8 mouse cellular contexts compared by ENCODE assay signal in genomic region chr2:31762155-31762554, GRCm38 (mm10). TPM values are rescaled to one million over a fixed set of nuclear protein-coding genes. Genes with fewer than 3 reads are reported as not detected.
A peak's percentile ranks its signal among the peaks of the same experiment; 100 is the strongest.
DNase-seq lines count a peak whose midpoint lies in the region; ATAC-seq lines count a peak whose summit lies in the region.
"Had no signal": no experiment of that assay in that cellular context is flagged by ENCODE, and none has a peak within 500 bp of the region (broad histone marks: within the 10 kb centered on the region; RNA-seq: fewer than 3 reads in every experiment).

No protein-coding gene starts in this region.

- no peaks in the 10 kb centered on the region for H3K27me3 ChIP-seq in lung, embryonic 16.5 days (ENCODE audit: control insufficient read depth, insufficient read depth, low read depth, low read length)
- H3K27me3 ChIP-seq in forebrain, embryonic 13.5 days = no peaks in the 10 kb centered on the region
- H3K27me3 ChIP-seq in limb, embryonic 11.5 days (ENCODE audit: control insufficient read depth, insufficient read depth, low read length) = no peaks in the 10 kb centered on the region
- no peaks in the 10 kb centered on the region for H3K27me3 ChIP-seq in neural tube, embryonic 15.5 days (replicated peaks)

- peak overlapping the region; percentile 98 for H3K27ac ChIP-seq in lung, embryonic 16.5 days (ENCODE audit: low read length)
- no peak overlapping the region for H3K27ac ChIP-seq in forebrain, embryonic 13.5 days
- H3K27ac ChIP-seq in limb, embryonic 11.5 days (replicated peaks; ENCODE audit: low read depth, low read length) = no peak overlapping the region
- no peak overlapping the region for H3K27ac ChIP-seq in neural tube, embryonic 15.5 days (replicated peaks)

- H3K4me2 ChIP-seq in lung, embryonic 16.5 days (ENCODE audit: low read depth, low read length) = peak overlapping the region; percentile 89
- H3K4me2 ChIP-seq in forebrain, embryonic 13.5 days = peak overlapping the region; percentile 87
- H3K4me2 ChIP-seq in limb, embryonic 11.5 days (ENCODE audit: low read depth, severe bottlenecking) = peak overlapping the region; percentile 83
- peak overlapping the region; percentile 93 for H3K4me2 ChIP-seq in neural tube, embryonic 15.5 days

- DNase-seq in lung, postnatal 4 days = no peak
- DNase-seq in limb, embryonic 11.5 days (ENCODE audit: low spot score) = no peak
- no peak for DNase-seq in spleen, postnatal 36 days (ENCODE audit: low spot score in 2 of 2)

- peak overlapping the region; percentile 98 for H3K4me3 ChIP-seq in lung, embryonic 16.5 days (ENCODE audit: low read length)
- peak overlapping the region; percentile 65 for H3K4me3 ChIP-seq in forebrain, embryonic 13.5 days
- H3K4me3 ChIP-seq in limb, embryonic 11.5 days (ENCODE audit: low read depth, low read length) = peak overlapping the region; percentile 82
- H3K4me3 ChIP-seq in neural tube, embryonic 15.5 days (replicated peaks) = no peak overlapping the region

- 17% methylated on average over 3 of the region's 3 CpGs for WGBS in lung, embryonic 16.5 days
- 27% methylated on average over 3 of the region's 3 CpGs for WGBS in forebrain, embryonic 13.5 days
- 45% methylated on average over 3 of the region's 3 CpGs for WGBS in limb, embryonic 11.5 days
- 21% methylated on average over 3 of the region's 3 CpGs for WGBS in neural tube, embryonic 15.5 days

- H3K36me3 ChIP-seq in lung, embryonic 16.5 days (ENCODE audit: control insufficient read depth, insufficient read depth, low read length) = no peaks in the 10 kb centered on the region
- H3K36me3 ChIP-seq in forebrain, embryonic 13.5 days (ENCODE audit: poor library complexity, severe bottlenecking) = no peaks in the 10 kb centered on the region
- H3K36me3 ChIP-seq in limb, embryonic 11.5 days (ENCODE audit: control insufficient read depth, insufficient read depth, low read length) = no peaks in the 10 kb centered on the region
- no peaks in the 10 kb centered on the region for H3K36me3 ChIP-seq in neural tube, embryonic 15.5 days

- ATAC-seq in lung, embryonic 16.5 days (ENCODE audit: low read depth) = no peak
- ATAC-seq in forebrain, embryonic 13.5 days = no peak
- no peak for ATAC-seq in limb, embryonic 11.5 days (ENCODE audit: insufficient number of reproducible peaks, low FRiP score, low TSS enrichment, low read depth)
- no peak for ATAC-seq in neural tube, embryonic 15.5 days (ENCODE audit: low FRiP score)
- ATAC-seq in granulocyte monocyte progenitor cell, adult 5-6 weeks (replicated peaks; ENCODE audit: poor library complexity, severe bottlenecking) = no peak

- peak overlapping the region; percentile 100 for H3K9ac ChIP-seq in lung, embryonic 16.5 days (ENCODE audit: low read length)
- peak overlapping the region; percentile 55; the same call in 1 of the 2 replicates for H3K9ac ChIP-seq in forebrain, embryonic 13.5 days
- H3K9ac ChIP-seq in limb, embryonic 11.5 days (ENCODE audit: low read length) = peak overlapping the region; percentile 98; the same call in 1 of the 2 replicates
- 0 out of 2 replicates have a peak overlapping the region, but pooled peaks have one; percentile 68 for H3K9ac ChIP-seq in neural tube, embryonic 15.5 days (replicated peaks)

- no peaks in the 10 kb centered on the region for H3K9me3 ChIP-seq in lung, embryonic 16.5 days (ENCODE audit: control insufficient read depth, low read length)
- H3K9me3 ChIP-seq in forebrain, embryonic 13.5 days (replicated peaks) = no peaks in the 10 kb centered on the region
- H3K9me3 ChIP-seq in limb, embryonic 11.5 days (ENCODE audit: control insufficient read depth, low read length) = no peaks in the 10 kb centered on the region
- no peaks in the 10 kb centered on the region for H3K9me3 ChIP-seq in neural tube, embryonic 15.5 days (replicated peaks)

- peaks cover 55% of the 10 kb centered on the region for H3K4me1 ChIP-seq in lung, embryonic 16.5 days (replicated peaks; ENCODE audit: control insufficient read depth, insufficient read depth, low read length)
- H3K4me1 ChIP-seq in forebrain, embryonic 13.5 days = peaks cover 69% of the 10 kb centered on the region
- peaks cover 22% of the 10 kb centered on the region for H3K4me1 ChIP-seq in limb, embryonic 11.5 days (ENCODE audit: control insufficient read depth, insufficient read depth, low read length)
- peaks cover 53% of the 10 kb centered on the region for H3K4me1 ChIP-seq in neural tube, embryonic 15.5 days

RNA-seq across cellular contexts. Expression of gene Qrfp, which starts 48.2 kb away (rescaled TPM):
- 0.10 TPM in 1 of 2 replicates, not detected in the other for polyA plus RNA-seq in lung, embryonic 16.5 days (2015; fragmentation: Nextera tagmentation; extraction: Ambion mirVana)
- 0.13 and 0.19 TPM in 2 replicates for polyA plus RNA-seq in forebrain, embryonic 13.5 days (2015; fragmentation: Nextera tagmentation; extraction: Ambion mirVana)
- polyA plus RNA-seq in limb, embryonic 11.5 days (2014; fragmentation: Nextera tagmentation; extraction: Ambion mirVana) = 0.09 and 0.31 TPM in 2 replicates
- polyA plus RNA-seq in neural tube, embryonic 15.5 days (2015; fragmentation: Nextera tagmentation; extraction: Ambion mirVana) = 0.23 TPM in 1 of 2 replicates, not detected in the other
- total RNA-seq in granulocyte monocyte progenitor cell, adult 5-6 weeks (2014; fragmentation: Nextera tagmentation) = not detected in 2 replicates
- total RNA-seq in granulocyte monocyte progenitor cell, adult 5-6 weeks (2017) = not detected in 2 replicates
- total RNA-seq: gastrocnemius, adult 18-20 months had no signal
